9 mouse cellular contexts compared by ENCODE assay signal in genomic region chrX:48344643-48345384, GRCm38 (mm10). TPM values are rescaled to one million over a fixed set of nuclear protein-coding genes. Genes with fewer than 3 reads are reported as not detected.
A peak's percentile ranks its signal among the peaks of the same experiment; 100 is the strongest.
DNase-seq lines count a peak whose midpoint lies in the region; ATAC-seq and TF ChIP-seq lines count a peak whose summit lies in the region.
"Had no signal": no experiment of that assay in that cellular context is flagged by ENCODE, and none has a peak within 500 bp of the region (broad histone marks: within the 10 kb centered on the region; RNA-seq: fewer than 3 reads in every experiment).

No protein-coding gene starts in this region.

- 18% methylated on average over 23 of the region's 61 CpGs for WGBS in embryonic facial prominence, embryonic 11.5 days
- 13% methylated on average over 27 of the region's 61 CpGs for WGBS in limb, embryonic 12.5 days

- H3K9ac ChIP-seq in embryonic facial prominence, embryonic 11.5 days (replicated peaks; ENCODE audit: low read length) = peak overlapping the region; percentile 60
- peak overlapping the region; percentile 64 for H3K9ac ChIP-seq in limb, embryonic 12.5 days (replicated peaks)

- peak overlapping the region; percentile 56 for H3K4me3 ChIP-seq in embryonic facial prominence, embryonic 11.5 days (ENCODE audit: low read depth, low read length)
- H3K4me3 ChIP-seq in limb, embryonic 12.5 days (replicated peaks) = peak overlapping the region; percentile 55
- H3K4me3 ChIP-seq in myocyte = peak overlapping the region; percentile 48

- 0 out of 2 replicates have a peak, but pooled peaks cover 3% of the 10 kb centered on the region for H3K27me3 ChIP-seq in embryonic facial prominence, embryonic 11.5 days (ENCODE audit: control insufficient read depth, insufficient read depth, low read length)
- peaks cover 50% of the 10 kb centered on the region for H3K27me3 ChIP-seq in limb, embryonic 12.5 days
- no peaks in the 10 kb centered on the region for H3K27me3 ChIP-seq in myocyte (ENCODE audit: control insufficient read depth, insufficient read depth, insufficient read length)
- H3K27me3 ChIP-seq: Patski had no signal

- no peaks in the 10 kb centered on the region for H3K4me1 ChIP-seq in embryonic facial prominence, embryonic 11.5 days (ENCODE audit: control insufficient read depth, insufficient read depth, low read length)
- H3K4me1 ChIP-seq in limb, embryonic 12.5 days (replicated peaks) = 0 out of 2 replicates have a peak, but pooled peaks cover 3% of the 10 kb centered on the region

- TF ChIP-seq POLR2A in myocyte (IDR thresholded peaks at IDR 0.05; ENCODE audit: insufficient read length, low read depth) = no peak

- DNase-seq in frontal cortex, postnatal 10 days (ENCODE audit: low spot score in 2 of 2) = peak; percentile 9 to 25
- DNase-seq in NIH3T3 (ENCODE audit: low read depth) = peak; percentile 24
- DNase-seq in embryonic facial prominence, embryonic 11.5 days (ENCODE audit: low spot score) = no peak
- peak; percentile 5 to 25 for DNase-seq in heart, postnatal 36 days
- DNase-seq in yolk sac, embryonic 10.5 days (ENCODE audit: low spot score) = peak; percentile 2

- 0 out of 2 replicates have a peak overlapping the region, but pooled peaks have one; percentile 28 for H3K27ac ChIP-seq in embryonic facial prominence, embryonic 11.5 days (replicated peaks; ENCODE audit: low read depth, low read length)
- H3K27ac ChIP-seq in limb, embryonic 12.5 days = peak overlapping the region; percentile 73

- H3K4me2 ChIP-seq in embryonic facial prominence, embryonic 11.5 days (ENCODE audit: low read depth, low read length) = peak overlapping the region; percentile 50
- peak overlapping the region; percentile 72 for H3K4me2 ChIP-seq in limb, embryonic 12.5 days
- peak overlapping the region; percentile 67 for H3K4me2 ChIP-seq in myocyte (ENCODE audit: low read depth)

- intact Hi-C loops in heart, postnatal 36 days (cut with DNase I) = loop anchor here (5.0 kb wide), 1 partner anchor 37 kb away; no protein-coding TSS in a partner anchor

- peaks cover 6% of the 10 kb centered on the region for H3K79me2 ChIP-seq in myocyte (ENCODE audit: control insufficient read depth, insufficient read depth)

- no peaks in the 10 kb centered on the region for H3K36me3 ChIP-seq in embryonic facial prominence, embryonic 11.5 days (replicated peaks; ENCODE audit: control insufficient read depth, insufficient read depth, low read depth, low read length)
- H3K36me3 ChIP-seq in limb, embryonic 12.5 days = no peaks in the 10 kb centered on the region
- no peaks in the 10 kb centered on the region for H3K36me3 ChIP-seq in myocyte (ENCODE audit: control insufficient read depth, insufficient read depth)

- no peaks in the 10 kb centered on the region for H3K9me3 ChIP-seq in embryonic facial prominence, embryonic 11.5 days (replicated peaks; ENCODE audit: control insufficient read depth, low read length)
- H3K9me3 ChIP-seq in limb, embryonic 12.5 days = no peaks in the 10 kb centered on the region

- no peak for ATAC-seq in frontal cortex, adult (ENCODE audit: low TSS enrichment)
- ATAC-seq in embryonic facial prominence, embryonic 11.5 days (replicated peaks; ENCODE audit: insufficient number of reproducible peaks, low FRiP score, low TSS enrichment, low read depth) = no peak
- ATAC-seq in limb, embryonic 12.5 days (ENCODE audit: insufficient number of reproducible peaks, insufficient read depth, low FRiP score, low TSS enrichment, low read depth) = no peak
- ATAC-seq: Patski had no signal

- H3ac ChIP-seq in myocyte (ENCODE audit: control insufficient read depth, insufficient read length) = peak overlapping the region; percentile 33

TF ChIP-seq in myocyte, 11 proteins besides CTCF, POLR2A, EP300 and RAD21:
- TF ChIP-seq MYOD1 (IDR thresholded peaks at IDR 0.05; ENCODE audit: control insufficient read depth in 1 of 3, insufficient read length in 2 of 3, low read depth in 2 of 3) (no peak), MYOG (IDR thresholded peaks at IDR 0.05; ENCODE audit: control insufficient read depth in 1 of 3, insufficient read depth in 1 of 3, insufficient read length in 2 of 3, low read depth in 2 of 3) (no peak), REST (IDR thresholded peaks at IDR 0.05; ENCODE audit: insufficient read depth, insufficient read length) (no peak), CEBPB (IDR thresholded peaks at IDR 0.05; ENCODE audit: insufficient read depth, poor library complexity, severe bottlenecking) (no peak), TCF3 (IDR thresholded peaks at IDR 0.05; ENCODE audit: insufficient read length, low read depth) (no peak), MAX (IDR thresholded peaks at IDR 0.05; ENCODE audit: low read depth) (no peak), SRF (IDR thresholded peaks at IDR 0.05; ENCODE audit: control insufficient read depth, insufficient read length, low read depth) (no peak), E2F4 (IDR thresholded peaks at IDR 0.05; ENCODE audit: insufficient read depth) (no peak), TCF12 (IDR thresholded peaks at IDR 0.05; ENCODE audit: insufficient read depth, poor library complexity, severe bottlenecking) (no peak), POLR2AphosphoS2 (IDR thresholded peaks at IDR 0.05; ENCODE audit: insufficient read length, low read depth) (no peak), USF1 (IDR thresholded peaks at IDR 0.05; ENCODE audit: low read depth) (no peak)

RNA-seq across cellular contexts. Expression of gene Bcorl1, which starts 3.7 kb away (rescaled TPM):
- 3.2 and 5.0 TPM in 2 replicates for polyA plus RNA-seq in embryonic facial prominence, embryonic 11.5 days (2014; fragmentation: Nextera tagmentation; extraction: Ambion mirVana)
- 1 to 10 TPM; 7.6 to 8.5 TPM for total RNA-seq in heart, postnatal 36 days (2021)
- 5.0 and 5.3 TPM in 2 replicates for polyA plus RNA-seq in limb, embryonic 12.5 days (2016; fragmentation: Nextera tagmentation; extraction: Ambion mirVana)
- 4.5 TPM for polyA plus RNA-seq in myocyte (2012; fragmentation: generic; extraction: Trizol)
